Mouse (Mus musculus) lung, postnatal 36 days (tissue): ENCODE measurements around the gene Gm20379.

Experiments used
- DNase-seq: peaks from one replicate; pipeline ENCODE4 v3.0.0; 2022; ENCODE audit warnings: mixed read lengths

Gm20379 gene

GRCm38 (mm10) chr13:92337773-92338462, 32.1 kb downstream of the Gm20379 start:
- DNase-seq, result no peak

DNA sequence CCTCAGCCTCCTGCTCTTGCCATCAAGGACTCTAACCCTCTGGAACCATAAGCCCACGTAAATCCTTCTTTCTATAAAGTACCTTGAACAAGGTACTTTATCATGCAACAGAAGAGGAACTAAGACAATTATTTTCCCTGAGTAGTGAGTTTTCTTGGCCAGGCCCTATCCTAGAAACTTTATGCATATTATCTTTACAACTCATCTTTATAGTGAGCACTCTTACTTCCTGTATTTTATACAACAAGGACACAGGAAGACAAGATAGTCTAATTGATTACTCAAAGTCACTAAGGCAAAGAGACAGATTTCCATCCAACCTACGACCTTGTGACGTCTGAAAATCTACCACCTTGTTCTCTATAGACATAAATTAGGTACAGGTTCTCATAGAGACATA, 34.0 kb downstream of the Gm20379 start:
- DNase-seq, result no peak

DNA sequence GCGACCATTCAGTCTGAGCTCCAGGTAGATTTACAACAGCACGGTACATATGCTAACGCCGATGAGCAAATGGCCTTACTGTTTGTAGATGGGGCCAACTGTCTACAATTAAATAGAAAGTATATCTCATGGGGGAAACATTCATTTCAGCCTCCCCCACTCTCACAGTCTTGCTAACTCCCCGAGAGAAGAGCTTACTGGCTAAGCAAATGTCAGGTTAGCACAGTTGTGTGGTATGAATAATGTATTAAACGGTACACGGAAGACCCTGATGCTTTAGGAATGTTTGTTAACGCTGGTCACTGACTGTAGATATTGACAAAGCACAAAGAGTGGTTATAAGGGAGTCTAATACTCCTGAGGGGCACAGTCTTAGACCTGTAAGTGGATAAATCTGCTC, 38.3 kb downstream of the Gm20379 start:
- no peak for DNase-seq

- DNase-seq, result no peak
These were observed 40.6 kb downstream of the Gm20379 start for GRCm38 (mm10) chr13:92346338-92346737.

DNA sequence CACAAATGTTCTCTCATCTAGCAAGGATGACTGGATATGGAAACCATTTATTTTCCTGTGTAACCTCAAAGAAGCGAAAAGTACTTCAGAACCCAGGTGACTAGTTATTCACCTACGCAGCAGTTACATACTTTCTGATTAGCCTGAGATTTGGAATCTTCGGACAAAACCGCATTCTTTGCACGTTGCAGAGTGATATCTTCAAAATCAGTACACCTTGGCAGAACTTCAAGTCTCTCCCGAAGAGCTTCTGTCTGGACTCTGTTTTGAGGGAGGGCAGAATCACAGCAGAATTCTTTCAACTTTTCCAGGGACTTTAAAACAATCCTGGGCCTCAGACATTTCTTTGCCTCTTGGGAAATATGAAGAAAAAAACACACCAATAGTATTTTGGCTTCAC, 45.3 kb downstream of the Gm20379 start:
- DNase-seq, result no peak

- peak; percentile 7 for DNase-seq
These were observed 48.2 kb downstream of the Gm20379 start for GRCm38 (mm10) chr13:92353956-92354355.

GRCm38 (mm10) chr13:92354456-92355271, 48.9 kb downstream of the Gm20379 start, which contains the start of the genes Dhfr and Msh3:
Gene Dhfr (plus strand): TSS chr13:92354726.
Gene Msh3 (minus strand): TSS chr13:92355003.
- peak; percentile 98 for DNase-seq

GRCm38 (mm10) chr13:92355272-92355643, 49.5 kb downstream of the Gm20379 start:
- no peak for DNase-seq

- no peak for DNase-seq
These were observed 50.6 kb downstream of the Gm20379 start for GRCm38 (mm10) chr13:92356376-92356775.
